Mouse (Mus musculus) right cerebral cortex, postnatal 25 days (tissue): Measurements from ENCODE around the gene Rasal2.
A peak's percentile ranks its signal among the peaks of the same experiment; 100 is the strongest.

Source experiments
- DNase-seq: peaks from one replicate; pipeline ENCODE4 v3.0.0; 2022

The Rasal2 gene

GRCm38 (mm10) chr1:157123836-157124235 is 288.6 kb downstream of the Rasal2 start:
- no peak for DNase-seq

GRCm38 (mm10) chr1:157119168-157119567 is 293.2 kb downstream of the Rasal2 start:
- DNase-seq: no peak

GRCm38 (mm10) chr1:157117440-157117839 is 295.0 kb downstream of the Rasal2 start:
- no peak for DNase-seq

GRCm38 (mm10) chr1:157114492-157114891 is 297.9 kb downstream of the Rasal2 start:
- peak; percentile 26 for DNase-seq

- DNase-seq: no peak
These were observed 302.0 kb downstream of the Rasal2 start for GRCm38 (mm10) chr1:157110287-157110835.

- DNase-seq: no peak
These were observed 303.8 kb downstream of the Rasal2 start, which contains the start of gene Tex35 for GRCm38 (mm10) chr1:157108580-157108979. Gene Tex35, minus strand, starts transcription at chr1:157108680.

- DNase-seq: no peak
These were observed 311.1 kb downstream of the Rasal2 start for GRCm38 (mm10) chr1:157101122-157101865.

GRCm38 (mm10) chr1:157095534-157095933 is 316.9 kb downstream of the Rasal2 start:
- no peak for DNase-seq

- DNase-seq: no peak
These were observed 319.8 kb downstream of the Rasal2 start for GRCm38 (mm10) chr1:157092622-157093021.

GRCm38 (mm10) chr1:157092140-157092539 is 320.3 kb downstream of the Rasal2 start:
- no peak for DNase-seq

GRCm38 (mm10) chr1:157090835-157091234 is 321.6 kb downstream of the Rasal2 start:
- no peak for DNase-seq

- DNase-seq: peak; percentile 48
These were observed 326.0 kb downstream of the Rasal2 start for GRCm38 (mm10) chr1:157086097-157086994.
